Mouse (Mus musculus) T-helper 2 cell (primary cell): ENCODE measurements around the gene Sbk1.

ENCODE experiments used
- in situ Hi-C: fragments of 300-600 bp; cut with MboI, MseI; formaldehyde crosslinking; loops from one replicate; pipeline ENCODE4 v1.15.1; 2025; ENCODE audit warnings: high pct_unique_total_duplicates

Sbk1 gene

GRCm38 (mm10) chr7:126271712-126272683, at the start of gene Sbk1:
Gene Sbk1 (plus strand): TSS chr7:126272619.
- in situ Hi-C loops, result no loop called here

GRCm38 (mm10) chr7:126222753-126223152, 49.7 kb upstream of the Sbk1 start:
- in situ Hi-C loops, result no loop called here

- in situ Hi-C loops, result no loop called here
Measured at GRCm38 (mm10) chr7:126226136-126226535, 46.3 kb upstream of the Sbk1 start.

GRCm38 (mm10) chr7:126230357-126231148, 41.9 kb upstream of the Sbk1 start:
- in situ Hi-C loops, result no loop called here

GRCm38 (mm10) chr7:126232345-126233071, 39.9 kb upstream of the Sbk1 start:
- in situ Hi-C loops, result no loop called here

GRCm38 (mm10) chr7:126234611-126235010, 37.8 kb upstream of the Sbk1 start:
- in situ Hi-C loops, result no loop called here

- in situ Hi-C loops, result no loop called here
Measured at GRCm38 (mm10) chr7:126236083-126236793, 36.2 kb upstream of the Sbk1 start.

- in situ Hi-C loops, result no loop called here
Measured at GRCm38 (mm10) chr7:126236794-126237192, 35.6 kb upstream of the Sbk1 start.

GRCm38 (mm10) chr7:126240814-126241360, 31.5 kb upstream of the Sbk1 start:
- in situ Hi-C loops, result no loop called here

- in situ Hi-C loops, result no loop called here
Measured at GRCm38 (mm10) chr7:126244168-126244750, 28.2 kb upstream of the Sbk1 start.

GRCm38 (mm10) chr7:126248088-126248487, 24.3 kb upstream of the Sbk1 start:
- in situ Hi-C loops, result no loop called here

- in situ Hi-C loops, result no loop called here
Measured at GRCm38 (mm10) chr7:126248641-126249141, 23.7 kb upstream of the Sbk1 start.

- in situ Hi-C loops, result no loop called here
Measured at GRCm38 (mm10) chr7:126249146-126249545, 23.3 kb upstream of the Sbk1 start.

GRCm38 (mm10) chr7:126249986-126250385, 22.4 kb upstream of the Sbk1 start:
- in situ Hi-C loops, result no loop called here

GRCm38 (mm10) chr7:126250481-126250880, 21.9 kb upstream of the Sbk1 start:
- in situ Hi-C loops, result no loop called here

- in situ Hi-C loops, result no loop called here
Measured at GRCm38 (mm10) chr7:126251698-126252097, 20.7 kb upstream of the Sbk1 start.

GRCm38 (mm10) chr7:126252230-126252629, 20.2 kb upstream of the Sbk1 start:
- in situ Hi-C loops, result no loop called here

- in situ Hi-C loops, result loop anchor here (5.0 kb wide), 1 partner anchor 42 kb away; no protein-coding TSS in a partner anchor
Measured at GRCm38 (mm10) chr7:126260280-126261210, 11.9 kb upstream of the Sbk1 start.

- in situ Hi-C loops, result loop anchor here (5.0 kb wide), 1 partner anchor 40 kb away; no protein-coding TSS in a partner anchor
Measured at GRCm38 (mm10) chr7:126261823-126262222, 10.6 kb upstream of the Sbk1 start.
